Mouse (Mus musculus) thymus, adult 2 months (tissue): Measurements from ENCODE around the gene Faap20.
A peak's percentile ranks its signal among the peaks of the same experiment; 100 is the strongest.

Experiments used
- CTCF ChIP-seq: fragments of 200-500 bp; IDR thresholded peaks from 2 replicates; pipeline ENCODE4 v1.5.1; 2012; ENCODE audit warnings: mild to moderate bottlenecking, control low read depth, low read length, moderate library complexity, borderline replicate concordance; ENCODE audit not compliant: control insufficient read depth, poor library complexity, insufficient read depth; ENCODE audit errors: extremely low read depth
- POLR2A ChIP-seq: fragments of 200-500 bp; IDR thresholded peaks from 2 replicates; pipeline ENCODE4 v1.6.1; 2012; ENCODE audit warnings: mild to moderate bottlenecking, low read length, control low read depth, moderate library complexity; ENCODE audit not compliant: control insufficient read depth, poor library complexity, insufficient read depth; ENCODE audit errors: extremely low read depth

- TF ChIP-seq CTCF (peak; percentile 80; the same call in 1 of the 2 replicates), POLR2A (no peak)
Observed at GRCm38 (mm10) chr4:155249257-155249647, 350 bp upstream of the Faap20 start.
